Mouse (Mus musculus): ENCODE measurements around the gene Wwox.

DNA sequence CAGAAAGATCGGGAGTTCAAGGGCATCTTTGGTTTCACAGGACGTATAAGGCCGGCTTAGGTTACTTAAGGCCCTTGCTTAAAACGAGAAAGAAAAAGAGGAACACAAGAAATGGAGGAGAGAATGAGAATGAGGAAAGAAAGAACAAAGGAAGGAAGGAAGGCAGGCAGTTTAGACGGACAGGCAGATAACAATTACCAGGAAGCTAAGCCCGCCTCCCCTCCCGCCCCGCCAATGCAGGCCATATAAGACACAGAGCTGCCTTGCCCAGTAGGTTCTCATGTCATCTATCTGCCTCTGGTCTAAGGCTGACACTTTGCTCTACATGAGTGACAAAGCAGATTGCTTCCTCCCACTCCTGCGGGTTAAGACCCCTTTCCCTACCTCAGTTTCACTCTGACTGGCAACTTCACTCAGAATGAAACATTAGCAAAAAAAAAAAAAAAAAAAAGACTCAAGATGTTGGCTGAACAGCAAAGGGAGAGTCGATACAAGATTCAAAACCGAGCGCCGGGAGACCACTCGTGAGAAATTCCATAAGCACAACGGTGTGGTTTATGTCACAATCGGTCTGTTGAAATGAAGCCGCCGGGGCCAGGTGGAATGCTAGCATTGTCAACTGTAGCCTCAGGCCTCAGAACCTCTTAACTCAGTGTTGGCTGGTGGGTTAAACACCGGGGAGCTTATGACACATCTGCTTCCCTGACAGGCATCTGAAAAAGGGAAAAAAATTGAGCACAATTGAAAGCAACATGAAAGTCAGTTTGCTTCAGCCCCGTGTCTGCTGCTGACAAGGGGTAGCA lies 787.5 kb downstream of the Wwox start:
- TF ChIP-seq USF1 (IDR thresholded peaks at IDR 0.05; ENCODE audit: low read depth, low read length) (no peak), TBP (IDR thresholded peaks at IDR 0.05; ENCODE audit: low read depth, low read length) (no peak), UBTF (IDR thresholded peaks at IDR 0.05; ENCODE audit: borderline replicate concordance, insufficient read depth, low read depth, low read length) (no peak), SMC3 (IDR thresholded peaks at IDR 0.05; ENCODE audit: low read depth, low read length) (no peak), MAX (IDR thresholded peaks at IDR 0.05; ENCODE audit: low read length) (no peak), CTCF (IDR thresholded peaks at IDR 0.05 in 2 of 3, conservative IDR thresholded peaks at IDR 0.05 in 1 of 3; ENCODE audit: control insufficient read depth in 1 of 3, insufficient read depth in 1 of 3, low read depth in 2 of 3, low read length in 3 of 3, poor library complexity in 1 of 3, severe bottlenecking in 1 of 3) (no peak), MYC (IDR thresholded peaks at IDR 0.05; ENCODE audit: low read depth, low read length) (no peak), POLR2A (IDR thresholded peaks at IDR 0.05; ENCODE audit: control insufficient read depth in 1 of 2, insufficient read depth in 1 of 2, low read depth in 1 of 2, low read length in 2 of 2, poor library complexity in 1 of 2) (no peak), NRF1 (IDR thresholded peaks at IDR 0.05; ENCODE audit: insufficient read depth, low read depth, low read length, poor library complexity, severe bottlenecking) (no peak), E2F4 (IDR thresholded peaks at IDR 0.05; ENCODE audit: borderline replicate concordance, low read depth, low read length) (no peak)
